Mouse (Mus musculus) liver, embryonic 13.5 days (tissue): ENCODE measurements around the gene Gse1. TPM values are rescaled to one million over a fixed set of nuclear protein-coding genes. Genes with fewer than 3 reads are reported as not detected.

Experiments
- ATAC-seq: fragments of 200-750 bp; cut with Nextera tagmentation; 2 replicates; pipeline ENCODE4 v1.8.0; 2017; ENCODE audit warnings: low read depth, mild to moderate bottlenecking, moderate number of reproducible peaks, moderate library complexity
- DNase-seq: peaks from one replicate; pipeline ENCODE4 v3.0.0; 2022
- H3K27ac ChIP-seq: fragments of 300-500 bp; sonication (generic); 2 replicates; pipeline ENCODE4 v1.5.1; 2015; ENCODE audit warnings: moderate library complexity, mild to moderate bottlenecking, inconsistent platforms
- H3K27me3 ChIP-seq: fragments of 300-500 bp; sonication (generic); 2 replicates; pipeline ENCODE4 v1.6.1; 2015; ENCODE audit warnings: mild to moderate bottlenecking, inconsistent platforms
- H3K36me3 ChIP-seq: fragments of 300-500 bp; sonication (generic); 2 replicates; pipeline ENCODE4 v1.6.1; 2015; ENCODE audit warnings: mild to moderate bottlenecking, inconsistent platforms
- H3K4me1 ChIP-seq: fragments of 300-500 bp; sonication (generic); replicated peaks from 2 replicates; pipeline ENCODE4 v1.6.1; 2015; ENCODE audit warnings: inconsistent platforms
- H3K4me2 ChIP-seq: fragments of 300-500 bp; sonication (generic); 2 replicates; pipeline ENCODE4 v1.6.1; 2015; ENCODE audit warnings: inconsistent platforms, mild to moderate bottlenecking, moderate library complexity
- H3K4me3 ChIP-seq: fragments of 300-500 bp; sonication (generic); replicated peaks from 2 replicates; pipeline ENCODE4 v1.5.1; 2015; ENCODE audit warnings: mild to moderate bottlenecking, inconsistent platforms
- H3K9ac ChIP-seq: fragments of 300-500 bp; sonication (generic); 2 replicates; pipeline ENCODE4 v1.6.1; 2015; ENCODE audit warnings: mild to moderate bottlenecking, inconsistent platforms
- H3K9me3 ChIP-seq: fragments of 300-500 bp; sonication (generic); replicated peaks from 2 replicates; pipeline ENCODE4 v1.6.1; 2016; ENCODE audit warnings: inconsistent platforms
- WGBS: fragments of 180-500 bp; shearing (Covaris S2); methylation state at CpG from one replicate; pipeline ENCODE4 v1.1.7; 2015; ENCODE audit not compliant: insufficient replicate concordance; 5-methylcytosine and 5-hydroxymethylcytosine counted together
- polyA plus RNA-seq: library from polyadenylated mRNA; unstranded; fragments of >200 nt; fragmentation: Nextera tagmentation; extraction: Ambion mirVana; gene quantifications from 2 replicates; pipeline ENCODE4 v1.2.1, GENCODE M21; 2015

Gene Gse1
- polyA plus RNA-seq, 1 experiment from 2014 or later = 8.3 TPM

DNA sequence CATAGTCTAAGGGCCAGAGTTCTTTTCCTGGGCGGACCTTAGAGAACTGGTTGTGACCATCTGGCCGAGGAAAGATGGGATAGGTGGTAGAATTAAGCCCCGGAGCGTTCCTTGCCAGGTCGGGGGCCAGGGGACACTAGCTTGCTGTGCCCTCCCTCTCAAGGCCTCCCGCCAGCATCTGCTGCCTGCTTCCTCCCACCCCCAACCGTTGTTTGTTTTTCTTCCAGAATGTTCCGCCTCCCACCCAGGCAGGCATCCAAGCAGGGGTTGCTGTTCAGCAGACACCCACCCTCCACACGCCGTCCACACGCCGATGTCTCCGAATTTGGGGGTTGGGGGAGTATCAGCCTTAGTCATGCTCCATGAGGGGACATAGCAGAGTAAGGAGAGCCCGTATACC, 49.8 kb downstream of the Gse1 start:
- Histone ChIP-seq H3K9ac (no peak overlapping the region), H3K4me1 (peaks cover 51% of the 10 kb centered on the region), H3K27me3 (peaks cover 43% of the 10 kb centered on the region), H3K4me3 (no peak overlapping the region), H3K27ac (no peak overlapping the region), H3K4me2 (no peak overlapping the region), H3K36me3 (no peaks in the 10 kb centered on the region), H3K9me3 (no peaks in the 10 kb centered on the region)
- no peak for ATAC-seq
- 78% methylated on average over 14 of the region's 14 CpGs for WGBS
- no peak for DNase-seq

DNA sequence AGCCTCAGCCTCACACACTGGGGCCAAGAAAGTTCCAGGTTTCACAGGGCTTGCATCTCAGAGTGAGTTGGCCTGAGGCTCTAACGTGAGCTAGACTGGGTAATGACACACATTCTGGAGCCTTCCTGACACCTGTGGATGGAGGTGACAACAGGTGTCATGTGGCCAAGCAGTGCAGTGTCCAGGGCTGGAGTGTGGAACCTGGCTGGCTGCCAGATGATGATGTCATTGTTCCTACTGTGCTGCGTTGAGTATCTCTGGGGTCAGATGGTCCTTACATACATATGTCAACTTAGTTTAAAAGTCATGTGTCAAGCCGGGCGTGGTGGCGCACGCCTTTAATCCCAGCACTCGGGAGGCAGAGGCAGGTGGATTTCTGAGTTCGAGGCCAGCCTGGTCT, 51.2 kb downstream of the Gse1 start:
- Histone ChIP-seq H3K27me3 (peaks cover 32% of the 10 kb centered on the region), H3K9me3 (no peaks in the 10 kb centered on the region), H3K4me3 (no peak overlapping the region), H3K4me1 (peaks cover 59% of the 10 kb centered on the region), H3K27ac (no peak overlapping the region), H3K9ac (no peak overlapping the region), H3K4me2 (no peak overlapping the region), H3K36me3 (no peaks in the 10 kb centered on the region)
- ATAC-seq (no peak), DNase-seq (no peak)
- 77% methylated on average over 8 of the region's 8 CpGs for WGBS

- DNase-seq = peak; percentile 65
- no peak overlapping the region for H3K9ac ChIP-seq
- H3K36me3 ChIP-seq = no peaks in the 10 kb centered on the region
- peaks cover 58% of the 10 kb centered on the region for H3K4me1 ChIP-seq
- H3K9me3 ChIP-seq = no peaks in the 10 kb centered on the region
- peak; percentile 43; the same call in 1 of the 2 replicates for ATAC-seq
- no peak overlapping the region for H3K27ac ChIP-seq
- H3K4me3 ChIP-seq = no peak overlapping the region
- H3K4me2 ChIP-seq = no peak overlapping the region
- H3K27me3 ChIP-seq = peaks cover 32% of the 10 kb centered on the region
- 15% methylated on average over 4 of the region's 4 CpGs for WGBS
These were observed 53.2 kb downstream of the Gse1 start for GRCm38 (mm10) chr8:120281487-120281886.

DNA sequence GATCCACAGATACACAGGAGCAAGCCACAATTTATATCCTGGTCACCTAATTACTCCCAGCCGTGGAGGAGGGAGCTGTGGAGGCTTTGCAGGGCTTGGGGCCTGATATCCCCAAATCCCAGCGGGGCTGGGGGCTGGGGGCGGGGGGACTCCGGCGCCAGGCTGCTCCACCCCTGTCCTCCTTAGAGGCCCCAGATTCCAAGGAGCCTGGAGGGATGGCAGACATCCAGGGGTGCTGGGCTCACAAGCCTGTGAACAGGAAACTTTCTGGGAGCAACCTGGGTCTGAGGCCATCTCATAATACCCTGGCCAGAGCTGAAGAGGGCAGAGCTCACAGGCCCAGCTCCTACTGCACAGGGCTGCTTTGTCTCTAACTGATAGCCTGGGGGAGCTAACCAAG, 54.2 kb downstream of the Gse1 start:
- WGBS = 65% methylated on average over 5 of the region's 5 CpGs
- H3K4me1 ChIP-seq = peaks cover 49% of the 10 kb centered on the region

DNA sequence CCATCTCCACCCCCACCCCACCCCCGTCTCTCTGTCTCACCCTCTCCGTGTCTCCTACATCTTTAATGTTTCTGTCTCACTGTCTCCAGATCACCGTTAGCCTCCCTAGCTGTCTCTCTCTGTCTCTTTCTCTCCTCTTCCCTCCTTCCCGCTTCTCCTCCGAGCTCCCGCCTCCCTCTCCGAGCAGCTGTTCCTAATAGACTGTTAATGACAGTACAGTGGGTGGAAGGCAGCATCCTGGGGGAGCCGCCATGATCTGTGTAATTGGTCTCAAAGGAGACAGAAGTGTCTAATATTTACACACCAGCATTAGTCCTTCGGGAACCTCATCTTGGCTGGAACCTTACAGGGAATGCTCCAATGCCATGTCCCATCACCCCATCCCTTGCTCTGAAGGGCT, 56.0 kb downstream of the Gse1 start:
- Histone ChIP-seq H3K9me3 (no peaks in the 10 kb centered on the region), H3K4me2 (no peak overlapping the region), H3K36me3 (no peaks in the 10 kb centered on the region), H3K27ac (no peak overlapping the region), H3K4me3 (no peak overlapping the region), H3K27me3 (peaks cover 12% of the 10 kb centered on the region; the same call in 1 of the 2 replicates), H3K4me1 (peaks cover 56% of the 10 kb centered on the region), H3K9ac (no peak overlapping the region)
- ATAC-seq (no peak), DNase-seq (no peak)
- 71% methylated on average over 9 of the region's 9 CpGs for WGBS

More for the DNA sequence above, 54.2 kb downstream of the Gse1 start:
- peak overlapping the region; percentile 29; the same call in 1 of the 2 replicates for H3K27ac ChIP-seq
- no peak overlapping the region for H3K9ac ChIP-seq
- H3K27me3 ChIP-seq = peaks cover 27% of the 10 kb centered on the region
- no peaks in the 10 kb centered on the region for H3K9me3 ChIP-seq
- no peaks in the 10 kb centered on the region for H3K36me3 ChIP-seq
- ATAC-seq = no peak
- H3K4me2 ChIP-seq = no peak overlapping the region
- no peak overlapping the region for H3K4me3 ChIP-seq
- DNase-seq = no peak

DNA sequence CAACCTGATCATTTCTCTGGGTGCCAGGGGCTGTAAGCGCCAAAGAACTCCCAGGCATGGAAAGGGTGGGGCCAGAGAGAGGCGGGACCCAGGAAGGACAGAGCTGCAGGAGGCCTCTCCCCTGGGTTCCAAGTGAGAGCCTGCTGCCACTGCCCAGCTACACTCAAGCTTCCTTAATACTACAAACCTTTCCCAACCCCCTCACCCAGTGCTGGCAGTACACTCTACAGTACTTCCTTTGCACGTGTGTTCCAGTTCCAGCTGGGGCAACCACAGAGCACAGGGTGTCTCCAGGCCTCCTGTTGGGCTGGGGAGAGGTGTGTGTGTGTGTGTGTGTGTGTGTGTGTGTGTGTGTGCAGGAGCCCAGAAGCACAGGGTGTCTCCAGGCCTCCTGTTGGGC, 56.8 kb downstream of the Gse1 start:
- Histone ChIP-seq H3K9ac (peak overlapping the region; percentile 20), H3K4me2 (no peak overlapping the region), H3K4me3 (no peak overlapping the region), H3K27me3 (peaks cover 12% of the 10 kb centered on the region; the same call in 1 of the 2 replicates), H3K9me3 (no peaks in the 10 kb centered on the region), H3K4me1 (peaks cover 64% of the 10 kb centered on the region), H3K27ac (peak overlapping the region; percentile 11; the same call in 1 of the 2 replicates), H3K36me3 (no peaks in the 10 kb centered on the region)
- ATAC-seq (peak; percentile 12), DNase-seq (peak; percentile 48)
- WGBS = 13% methylated on average over 3 of the region's 3 CpGs

DNA sequence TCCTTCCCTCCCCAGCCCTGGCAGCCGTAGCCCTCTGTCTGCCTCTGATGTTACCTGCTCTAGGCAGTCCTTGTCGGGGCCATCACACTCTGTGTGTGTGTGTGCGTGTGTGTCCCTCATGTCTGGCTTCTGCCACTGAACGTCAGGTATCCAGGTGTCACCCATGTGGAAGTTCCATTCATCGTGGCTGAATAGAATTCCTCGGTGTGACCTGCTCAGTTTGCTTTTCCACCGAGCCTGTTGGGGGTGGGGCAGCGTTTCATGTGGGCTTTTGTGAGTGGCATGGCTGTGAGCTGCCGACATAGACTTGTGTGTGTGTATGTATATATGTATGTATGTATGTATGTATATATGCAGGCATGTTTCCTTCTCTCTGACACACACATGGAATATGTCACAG, 57.6 kb downstream of the Gse1 start:
- H3K27ac ChIP-seq = no peak overlapping the region
- no peak for DNase-seq
- H3K4me1 ChIP-seq = peaks cover 73% of the 10 kb centered on the region
- no peak for ATAC-seq
- peaks cover 3% of the 10 kb centered on the region; the same call in 1 of the 2 replicates for H3K27me3 ChIP-seq
- 81% methylated on average over 9 of the region's 9 CpGs for WGBS
- no peak overlapping the region for H3K4me2 ChIP-seq
- no peak overlapping the region for H3K4me3 ChIP-seq
- no peaks in the 10 kb centered on the region for H3K9me3 ChIP-seq
- H3K9ac ChIP-seq = no peak overlapping the region
- H3K36me3 ChIP-seq = no peaks in the 10 kb centered on the region

DNA sequence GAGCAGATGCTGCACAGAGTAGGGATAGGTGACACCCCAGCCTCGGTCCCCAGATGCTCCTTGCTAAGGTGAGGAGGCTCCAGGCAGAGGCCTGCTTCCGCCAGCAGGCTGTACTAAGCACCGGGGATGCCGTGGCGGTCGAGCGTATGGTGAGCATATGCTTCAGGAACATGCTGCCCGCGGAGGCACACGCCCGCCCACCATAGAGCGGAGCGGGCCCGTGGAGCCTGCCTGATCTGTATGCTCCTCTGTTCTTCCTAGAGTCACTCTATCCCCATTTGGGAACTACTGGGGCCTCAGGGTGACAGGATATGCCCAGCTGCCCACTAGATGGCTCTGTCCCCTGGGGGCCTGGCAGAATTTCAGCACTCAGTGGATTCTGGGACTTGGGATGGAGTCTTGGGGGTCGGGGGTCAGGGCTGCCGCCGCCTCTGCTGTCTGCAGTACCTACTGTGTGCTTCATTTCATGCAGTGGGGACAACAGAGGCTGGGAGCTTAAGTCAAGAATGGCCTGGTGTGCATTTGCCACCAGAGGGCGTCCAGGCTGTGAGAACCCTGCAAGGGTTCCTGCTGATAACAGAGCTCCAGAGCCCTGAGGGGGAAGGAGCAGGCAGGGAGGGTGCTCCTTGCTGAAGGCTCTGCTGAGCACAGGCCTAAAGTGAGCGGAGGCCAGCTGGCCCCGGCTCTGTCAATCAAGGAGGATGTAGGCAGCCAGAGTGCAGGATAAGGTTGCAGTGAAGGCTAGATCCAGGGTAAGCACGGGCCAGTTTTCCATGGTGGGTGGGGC, 60.1 kb downstream of the Gse1 start:
- peak overlapping the region; percentile 91 for H3K9ac ChIP-seq

GRCm38 (mm10) chr8:120289191-120289590, 60.9 kb downstream of the Gse1 start:
- no peak for ATAC-seq
- peak overlapping the region; percentile 91 for H3K9ac ChIP-seq
- no peak overlapping the region for H3K4me3 ChIP-seq
- H3K4me2 ChIP-seq = peak overlapping the region; percentile 87
- H3K4me1 ChIP-seq = peaks cover 85% of the 10 kb centered on the region
- H3K27ac ChIP-seq = peak overlapping the region; percentile 100
- DNase-seq = no peak
- no peaks in the 10 kb centered on the region for H3K9me3 ChIP-seq
- WGBS = 75% methylated on average over 7 of the region's 7 CpGs
- H3K36me3 ChIP-seq = no peaks in the 10 kb centered on the region
- H3K27me3 ChIP-seq = no peaks in the 10 kb centered on the region

More for the DNA sequence above, 60.1 kb downstream of the Gse1 start:
- Histone ChIP-seq H3K9me3 (no peaks in the 10 kb centered on the region), H3K4me1 (peaks cover 81% of the 10 kb centered on the region), H3K27me3 (no peaks in the 10 kb centered on the region), H3K4me2 (peak overlapping the region; percentile 42), H3K27ac (peak overlapping the region; percentile 100), H3K36me3 (no peaks in the 10 kb centered on the region), H3K4me3 (no peak overlapping the region)
- WGBS = 42% methylated on average over 21 of the region's 21 CpGs
- peak; percentile 71 for ATAC-seq
- DNase-seq = peak; percentile 79

- Histone ChIP-seq H3K4me1 (peaks cover 85% of the 10 kb centered on the region), H3K4me3 (peak overlapping the region; percentile 11; the same call in 1 of the 2 replicates), H3K9ac (peak overlapping the region; percentile 91), H3K36me3 (no peaks in the 10 kb centered on the region), H3K4me2 (peak overlapping the region; percentile 87), H3K9me3 (no peaks in the 10 kb centered on the region), H3K27ac (peak overlapping the region; percentile 100), H3K27me3 (no peaks in the 10 kb centered on the region)
- ATAC-seq (no peak), DNase-seq (no peak)
- WGBS = 67% methylated on average over 10 of the region's 10 CpGs
These were observed 61.5 kb downstream of the Gse1 start for GRCm38 (mm10) chr8:120289698-120290181.

GRCm38 (mm10) chr8:120290614-120291013, 62.4 kb downstream of the Gse1 start:
- Histone ChIP-seq H3K27me3 (no peaks in the 10 kb centered on the region), H3K36me3 (no peaks in the 10 kb centered on the region), H3K27ac (peak overlapping the region; percentile 100), H3K9ac (peak overlapping the region; percentile 91), H3K9me3 (no peaks in the 10 kb centered on the region), H3K4me1 (peaks cover 85% of the 10 kb centered on the region), H3K4me2 (peak overlapping the region; percentile 87), H3K4me3 (no peak overlapping the region)
- ATAC-seq (no peak), DNase-seq (no peak)
- WGBS = 75% methylated on average over 15 of the region's 15 CpGs
